17 mouse cellular contexts compared by ENCODE assay signal in genomic region chr14:10129675-10130074, GRCm38 (mm10).
"Had no signal": no experiment of that assay in that cellular context is flagged by ENCODE, and none has a peak within 500 bp of the region (broad histone marks: within the 10 kb centered on the region; RNA-seq: fewer than 3 reads in every experiment).

No protein-coding gene starts in this region.

- H3K9me3 ChIP-seq: liver, embryonic 13.5 days; liver, embryonic 15.5 days; midbrain, embryonic 10.5 days; midbrain, embryonic 12.5 days; neural tube, embryonic 12.5 days; stomach, embryonic 15.5 days had no signal

- H3K36me3 ChIP-seq: liver, embryonic 13.5 days; liver, embryonic 15.5 days; midbrain, embryonic 10.5 days; midbrain, embryonic 12.5 days; neural tube, embryonic 12.5 days; stomach, embryonic 15.5 days had no signal

- H3K4me1 ChIP-seq: liver, embryonic 13.5 days; liver, embryonic 15.5 days; midbrain, embryonic 10.5 days; midbrain, embryonic 12.5 days; neural tube, embryonic 12.5 days; stomach, embryonic 15.5 days had no signal

- H3K4me3 ChIP-seq: liver, embryonic 13.5 days; liver, embryonic 15.5 days; midbrain, embryonic 10.5 days; midbrain, embryonic 12.5 days; neural tube, embryonic 12.5 days; stomach, embryonic 15.5 days had no signal

- H3K9ac ChIP-seq: liver, embryonic 13.5 days; liver, embryonic 15.5 days; lung, embryonic 14.5 days; midbrain, embryonic 12.5 days; neural tube, embryonic 12.5 days; stomach, embryonic 15.5 days had no signal

- ATAC-seq: midbrain, embryonic 16.5 days had no signal

- DNase-seq: liver, embryonic 13.5 days; lung, adult 18-20 months; lung, embryonic 14.5 days; lung, postnatal 10 days; lung, postnatal 4 days; midbrain, embryonic 14.5 days; right cerebral cortex, postnatal 14 days; thymus, adult 2 months; thymus, postnatal 25 days; thymus, postnatal 4 days had no signal

- H3K27me3 ChIP-seq: liver, embryonic 13.5 days; liver, embryonic 15.5 days; midbrain, embryonic 12.5 days; neural tube, embryonic 12.5 days; stomach, embryonic 15.5 days had no signal

- H3K4me2 ChIP-seq: liver, embryonic 13.5 days; liver, embryonic 15.5 days; lung, embryonic 14.5 days; midbrain, embryonic 12.5 days; neural tube, embryonic 12.5 days; stomach, embryonic 15.5 days had no signal

- H3K27ac ChIP-seq: liver, embryonic 13.5 days; liver, embryonic 15.5 days; midbrain, embryonic 10.5 days; midbrain, embryonic 12.5 days; neural tube, embryonic 12.5 days; stomach, embryonic 15.5 days; stomach, postnatal 0 days had no signal
